Mouse (Mus musculus) bone marrow, adult 2 months (tissue): Measurements from ENCODE around the gene Eif3i.
"Not testable (repeated sequence)": the region's sequence is repeated elsewhere in the genome, so short reads cannot be mapped to it uniquely, and the experiment has no call there.

Source experiments
- CTCF ChIP-seq: fragments of 200-500 bp; IDR thresholded peaks from 2 replicates; pipeline ENCODE4 v1.5.1; 2011; ENCODE audit warnings: low read length, control low read depth; ENCODE audit not compliant: control insufficient read depth, insufficient read depth
- POLR2A ChIP-seq: fragments of 200-500 bp; IDR thresholded peaks from 2 replicates; pipeline ENCODE4 v1.6.1; 2011; ENCODE audit warnings: low read depth, mild to moderate bottlenecking, control low read depth, low read length, borderline replicate concordance; ENCODE audit not compliant: control insufficient read depth

DNA sequence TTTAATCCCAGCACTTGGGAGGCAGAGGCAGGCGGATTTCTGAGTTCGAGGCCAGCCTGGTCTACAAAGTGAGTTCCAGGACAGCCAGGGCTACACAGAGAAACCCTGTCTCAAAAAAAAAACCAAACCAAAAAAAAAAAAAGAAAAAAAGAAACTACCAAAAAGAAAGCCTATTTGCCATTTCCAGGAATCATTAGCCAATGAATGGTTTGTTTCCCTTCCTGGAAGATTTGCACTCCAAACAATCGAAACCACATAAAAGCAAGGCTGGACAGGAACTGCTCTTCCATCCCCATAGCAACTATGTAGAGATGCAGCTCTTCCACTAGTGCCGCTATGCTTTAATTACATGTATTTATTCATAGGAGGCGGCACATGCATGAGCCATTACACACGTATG is 45.9 kb downstream of the Eif3i start:
- TF ChIP-seq POLR2A, CTCF: not testable (repeated sequence)
